Mouse (Mus musculus): ENCODE measurements around the gene Polr3g. TPM values are rescaled to one million over a fixed set of nuclear protein-coding genes. Genes with fewer than 3 reads are reported as not detected.
"Not testable (repeated sequence)": the region's sequence is repeated elsewhere in the genome, so short reads cannot be mapped to it uniquely, and the experiment has no call there.

Gene Polr3g
- polyA plus RNA-seq (2016; fragmentation: Nextera tagmentation; extraction: Ambion mirVana) = 10.4 and 10.5 TPM in 2 replicates

- Histone ChIP-seq H3K27me3 (peaks cover 5% of the 10 kb centered on the region; the same call in 1 of the 2 replicates), H3K9me3 (no peaks in the 10 kb centered on the region), H3K9ac (peak within 1 kb of the TSS; percentile 75), H3K4me3 (replicated peaks) (peak within 1 kb of the TSS; percentile 84), H3K4me1 (peaks cover 29% of the 10 kb centered on the region), H3K4me2 (peak within 1 kb of the TSS; percentile 98), H3K27ac (peak within 1 kb of the TSS; percentile 85), H3K36me3 (replicated peaks) (no peaks in the 10 kb centered on the region)
- ATAC-seq (ENCODE audit: low FRiP score) = peak; percentile 96
- WGBS = 1% methylated on average over 61 of the region's 61 CpGs
Observed at GRCm38 (mm10) chr13:81710775-81711545, at the start of gene Polr3g, which contains the start of gene Mblac2. TSS of gene Polr3g (minus strand) at chr13:81711013. TSS of gene Mblac2 (plus strand) at chr13:81711341.

GRCm38 (mm10) chr13:81760379-81760778, 49.6 kb upstream of the Polr3g start:
- WGBS = 37% methylated on average over 3 of the region's 3 CpGs
- H3K36me3 ChIP-seq (replicated peaks) = no peaks in the 10 kb centered on the region

GRCm38 (mm10) chr13:81757058-81757660, 46.3 kb upstream of the Polr3g start:
- no peaks in the 10 kb centered on the region for H3K9me3 ChIP-seq
- 84% methylated on average over 5 of the region's 5 CpGs for WGBS
- no peak for ATAC-seq (ENCODE audit: low FRiP score)

More at GRCm38 (mm10) chr13:81760379-81760778, 49.6 kb upstream of the Polr3g start:
- Histone ChIP-seq H3K9me3 (no peaks in the 10 kb centered on the region), H3K27me3 (0 out of 2 replicates have a peak, but pooled peaks cover 10% of the 10 kb centered on the region), H3K4me2 (no peak overlapping the region), H3K27ac (no peak overlapping the region), H3K4me1 (no peaks in the 10 kb centered on the region; the same call in 1 of the 2 replicates), H3K4me3 (replicated peaks) (no peak overlapping the region), H3K9ac (no peak overlapping the region)
- peak; percentile 39 for ATAC-seq (ENCODE audit: low FRiP score)

GRCm38 (mm10) chr13:81755324-81755723, 44.5 kb upstream of the Polr3g start:
- Histone ChIP-seq H3K27me3 (no peaks in the 10 kb centered on the region), H3K9ac (no peak overlapping the region), H3K4me2 (no peak overlapping the region), H3K4me3 (replicated peaks) (no peak overlapping the region), H3K36me3 (replicated peaks) (no peaks in the 10 kb centered on the region), H3K27ac (no peak overlapping the region), H3K4me1 (no peaks in the 10 kb centered on the region), H3K9me3 (no peaks in the 10 kb centered on the region)
- WGBS = 89% methylated on average over 1 of the region's 1 CpGs
- no peak for ATAC-seq (ENCODE audit: low FRiP score)

More at GRCm38 (mm10) chr13:81757058-81757660, 46.3 kb upstream of the Polr3g start:
- H3K4me1 ChIP-seq = no peaks in the 10 kb centered on the region
- no peaks in the 10 kb centered on the region for H3K27me3 ChIP-seq
- H3K4me3 ChIP-seq (replicated peaks) = no peak overlapping the region
- no peak overlapping the region for H3K9ac ChIP-seq
- H3K27ac ChIP-seq = no peak overlapping the region
- no peak overlapping the region for H3K4me2 ChIP-seq
- H3K36me3 ChIP-seq (replicated peaks) = no peaks in the 10 kb centered on the region

DNA sequence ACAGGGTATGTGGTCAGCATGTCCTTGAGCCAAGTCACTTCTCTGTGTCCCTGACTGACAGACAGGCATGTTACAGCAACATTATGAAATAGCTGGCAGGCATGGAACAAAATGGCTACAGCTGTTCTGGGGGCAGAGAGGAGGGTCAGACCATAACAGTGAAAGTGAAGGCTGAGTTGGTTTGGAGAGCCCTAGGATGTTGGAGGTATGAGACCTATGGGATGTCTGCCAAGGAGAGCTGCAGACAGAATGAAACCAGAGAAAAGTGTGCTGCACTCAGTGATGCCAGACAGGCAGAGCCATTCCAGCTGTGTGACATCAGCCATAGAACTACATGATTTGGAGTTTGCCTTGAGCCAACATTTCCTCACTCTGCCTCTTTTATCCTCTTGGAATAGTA, 44.1 kb upstream of the Polr3g start:
- H3K9ac ChIP-seq = no peak overlapping the region
- no peak overlapping the region for H3K27ac ChIP-seq
- H3K4me3 ChIP-seq (replicated peaks) = no peak overlapping the region
- H3K4me2 ChIP-seq = no peak overlapping the region
- no peak for ATAC-seq (ENCODE audit: low FRiP score)
- H3K36me3 ChIP-seq (replicated peaks) = no peaks in the 10 kb centered on the region
- no peaks in the 10 kb centered on the region for H3K27me3 ChIP-seq
- H3K9me3 ChIP-seq = no peaks in the 10 kb centered on the region
- no peaks in the 10 kb centered on the region for H3K4me1 ChIP-seq

DNA sequence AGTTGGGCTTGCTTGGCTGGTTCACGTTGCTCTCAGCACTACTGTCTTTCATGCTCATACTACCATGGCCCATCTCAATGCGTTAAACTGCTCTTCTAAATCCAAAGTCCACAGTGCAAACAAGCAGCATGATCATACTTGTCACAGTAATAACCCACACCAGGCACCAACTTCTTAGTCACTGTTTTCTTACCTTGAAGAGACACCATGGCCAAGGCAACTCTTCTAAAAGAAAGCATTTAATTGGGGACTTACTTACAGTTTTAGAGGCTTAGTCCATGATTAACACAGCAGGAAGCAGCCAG, 33.2 kb upstream of the Polr3g start:
- WGBS = 34% methylated on average over 2 of the region's 2 CpGs
- H3K4me1 ChIP-seq = no peaks in the 10 kb centered on the region
- H3K36me3 ChIP-seq (replicated peaks) = no peaks in the 10 kb centered on the region

DNA sequence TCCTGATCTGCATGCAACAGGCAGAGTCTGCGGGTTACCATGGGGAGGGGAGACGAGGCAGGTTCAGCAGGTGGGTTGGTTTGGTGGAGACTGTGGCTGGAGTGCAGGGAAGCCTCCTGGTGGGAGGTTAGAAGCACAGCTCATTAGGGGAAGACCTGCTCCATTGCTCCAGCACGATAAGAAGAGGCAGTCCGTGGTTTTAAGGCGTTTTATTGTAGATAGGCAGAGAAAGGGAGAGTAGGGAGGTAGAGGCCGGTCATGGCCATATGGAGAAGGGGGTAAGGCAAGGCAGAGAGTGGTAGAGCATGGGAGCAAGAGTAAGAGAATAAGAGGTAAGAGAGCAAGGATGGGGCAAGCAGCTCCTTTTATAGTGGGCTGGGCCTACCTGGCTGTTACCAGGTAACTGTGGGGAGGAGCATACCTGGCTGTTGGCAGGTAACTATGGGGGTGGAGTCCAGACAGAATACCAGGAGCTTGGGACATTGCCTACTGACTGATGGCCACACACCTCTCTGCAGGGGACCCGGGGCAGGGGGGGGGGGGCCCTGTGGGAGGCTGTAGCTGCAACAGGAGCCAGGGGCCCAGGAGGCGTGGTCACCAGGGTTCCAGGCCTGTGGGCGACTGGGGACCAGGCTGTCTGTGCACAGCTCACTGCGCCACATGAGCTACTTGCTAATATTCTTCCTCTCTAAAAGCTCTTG, 32.7 kb upstream of the Polr3g start:
- H3K27me3 ChIP-seq = no peaks in the 10 kb centered on the region
- 45% methylated on average over 10 of the region's 10 CpGs for WGBS
- H3K4me3 ChIP-seq (replicated peaks) = no peak overlapping the region
- no peak overlapping the region for H3K9ac ChIP-seq
- no peaks in the 10 kb centered on the region for H3K9me3 ChIP-seq
- no peak for ATAC-seq (ENCODE audit: low FRiP score)
- no peak overlapping the region for H3K4me2 ChIP-seq
- H3K27ac ChIP-seq = no peak overlapping the region
- H3K36me3 ChIP-seq (replicated peaks) = no peaks in the 10 kb centered on the region
- no peaks in the 10 kb centered on the region for H3K4me1 ChIP-seq

More for the DNA sequence above, 33.2 kb upstream of the Polr3g start:
- Histone ChIP-seq H3K27ac (no peak overlapping the region), H3K4me2 (no peak overlapping the region), H3K9me3 (no peaks in the 10 kb centered on the region), H3K9ac (no peak overlapping the region), H3K27me3 (no peaks in the 10 kb centered on the region), H3K4me3 (replicated peaks) (no peak overlapping the region)
- no peak for ATAC-seq (ENCODE audit: low FRiP score)

DNA sequence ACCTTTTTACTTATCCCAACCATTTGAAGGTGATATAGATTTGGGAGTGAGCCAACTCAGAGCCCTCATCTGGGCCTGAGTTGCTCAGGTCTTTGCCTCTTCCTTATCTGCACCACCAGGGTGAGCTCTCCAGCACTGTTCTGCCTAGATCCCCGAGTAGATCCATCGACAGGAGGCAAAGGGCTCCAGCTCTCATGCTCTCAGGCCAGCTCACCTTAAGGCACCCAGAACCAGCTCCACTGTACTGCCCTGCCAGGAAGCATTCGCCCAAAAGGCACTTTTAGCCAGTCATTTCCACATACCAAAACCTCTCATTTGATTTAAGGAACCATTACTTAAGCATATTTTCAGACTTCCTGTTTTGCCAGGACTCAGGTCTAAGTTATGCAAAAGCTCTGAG, 30.1 kb upstream of the Polr3g start:
- H3K27ac ChIP-seq = no peak overlapping the region
- H3K36me3 ChIP-seq (replicated peaks) = no peaks in the 10 kb centered on the region
- no peaks in the 10 kb centered on the region for H3K27me3 ChIP-seq
- no peak for ATAC-seq (ENCODE audit: low FRiP score)
- H3K9me3 ChIP-seq = no peaks in the 10 kb centered on the region
- H3K9ac ChIP-seq = no peak overlapping the region
- 77% methylated on average over 3 of the region's 3 CpGs for WGBS
- no peaks in the 10 kb centered on the region for H3K4me1 ChIP-seq
- no peak overlapping the region for H3K4me2 ChIP-seq
- no peak overlapping the region for H3K4me3 ChIP-seq (replicated peaks)

DNA sequence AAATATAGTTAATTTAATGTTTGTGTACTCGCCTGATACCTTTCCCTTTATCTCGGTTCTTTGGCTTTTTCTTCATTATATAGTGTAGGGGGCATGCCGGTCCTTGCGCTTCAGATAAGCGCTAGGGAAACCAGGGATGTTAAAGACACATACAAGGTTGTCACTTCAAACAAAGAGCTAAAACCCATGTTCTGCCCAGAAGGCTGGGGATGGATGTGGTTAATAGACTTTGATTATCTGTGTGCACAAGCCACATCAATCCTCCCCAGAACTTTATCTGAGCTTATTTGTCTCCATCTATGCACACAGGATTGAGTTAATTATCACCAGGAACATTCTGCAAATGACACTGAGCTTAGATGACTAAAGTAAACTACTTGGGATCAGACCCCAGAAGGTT, 25.8 kb upstream of the Polr3g start:
- Histone ChIP-seq H3K27me3 (no peaks in the 10 kb centered on the region), H3K9me3 (no peaks in the 10 kb centered on the region), H3K27ac (no peak overlapping the region), H3K9ac (no peak overlapping the region), H3K4me3 (replicated peaks) (no peak overlapping the region), H3K4me1 (no peaks in the 10 kb centered on the region), H3K4me2 (no peak overlapping the region), H3K36me3 (replicated peaks) (no peaks in the 10 kb centered on the region)
- whole genome bisulfite sequencing = 90% methylated on average over 5 of the region's 5 CpGs
- ATAC-seq (ENCODE audit: low FRiP score) = no peak

- Histone ChIP-seq H3K9me3 (no peaks in the 10 kb centered on the region), H3K27ac (no peak overlapping the region), H3K4me2 (no peak overlapping the region), H3K4me1 (no peaks in the 10 kb centered on the region), H3K9ac (no peak overlapping the region), H3K27me3 (no peaks in the 10 kb centered on the region), H3K4me3 (replicated peaks) (no peak overlapping the region), H3K36me3 (replicated peaks) (no peaks in the 10 kb centered on the region)
- WGBS = 97% methylated on average over 1 of the region's 1 CpGs
- no peak for ATAC-seq (ENCODE audit: low FRiP score)
Observed at GRCm38 (mm10) chr13:81730362-81730761, 19.5 kb upstream of the Polr3g start.

- Histone ChIP-seq H3K27me3 (no peaks in the 10 kb centered on the region), H3K9me3 (no peaks in the 10 kb centered on the region), H3K4me2 (no peak overlapping the region), H3K27ac (no peak overlapping the region), H3K9ac (no peak overlapping the region), H3K4me1 (no peaks in the 10 kb centered on the region), H3K4me3 (replicated peaks) (no peak overlapping the region), H3K36me3 (replicated peaks) (no peaks in the 10 kb centered on the region)
- WGBS = 83% methylated on average over 4 of the region's 4 CpGs
- no peak for ATAC-seq (ENCODE audit: low FRiP score)
Observed at GRCm38 (mm10) chr13:81729102-81729501, 18.3 kb upstream of the Polr3g start.

- WGBS = 63% methylated on average over 12 of the region's 12 CpGs
- H3K4me3 ChIP-seq (replicated peaks); H3K4me1 ChIP-seq; H3K27ac ChIP-seq; H3K9me3 ChIP-seq; H3K27me3 ChIP-seq; H3K4me2 ChIP-seq; H3K36me3 ChIP-seq (replicated peaks); H3K9ac ChIP-seq; ATAC-seq (ENCODE audit: low FRiP score): not testable (repeated sequence)
Observed at GRCm38 (mm10) chr13:81728141-81728540, 17.3 kb upstream of the Polr3g start.

Data from forebrain, embryonic 12.5 days (tissue).